ENCODE assay signal across 12 mouse cellular contexts in genomic region chr2:93361454-93361853, GRCm38 (mm10). TPM values are rescaled to one million over a fixed set of nuclear protein-coding genes. Genes with fewer than 3 reads are reported as not detected.
DNase-seq lines count a peak whose midpoint lies in the region; ATAC-seq and TF ChIP-seq lines count a peak whose summit lies in the region.
"Had no signal": no experiment of that assay in that cellular context is flagged by ENCODE, and none has a peak within 500 bp of the region (broad histone marks: within the 10 kb centered on the region; RNA-seq: fewer than 3 reads in every experiment).

No protein-coding gene starts in this region.

- TF ChIP-seq CTCF in layer of hippocampus, adult 2 months (conservative IDR thresholded peaks at IDR 0.05) = no peak

- no peak overlapping the region for H3K4me3 ChIP-seq in hindbrain, embryonic 10.5 days
- no peak overlapping the region for H3K4me3 ChIP-seq in hindbrain, embryonic 16.5 days (ENCODE audit: low read length)
- H3K4me3 ChIP-seq in liver, embryonic 15.5 days (replicated peaks) = no peak overlapping the region
- H3K4me3 ChIP-seq in layer of hippocampus, adult 2 months = no peak overlapping the region
- H3K4me3 ChIP-seq: forebrain, embryonic 13.5 days; limb, embryonic 15.5 days; megakaryocyte, embryonic 14.5 days had no signal

- H3K4me1 ChIP-seq in hindbrain, embryonic 10.5 days (replicated peaks) = peaks cover 36% of the 10 kb centered on the region
- H3K4me1 ChIP-seq in hindbrain, embryonic 16.5 days (ENCODE audit: control insufficient read depth, insufficient read depth, low read depth, low read length) = peaks cover 2% of the 10 kb centered on the region; the same call in 1 of the 2 replicates
- peaks cover 45% of the 10 kb centered on the region for H3K4me1 ChIP-seq in liver, embryonic 15.5 days (replicated peaks)

- no peaks in the 10 kb centered on the region for H3K9me3 ChIP-seq in hindbrain, embryonic 10.5 days
- H3K9me3 ChIP-seq in hindbrain, embryonic 16.5 days (ENCODE audit: control insufficient read depth, low read length) = no peaks in the 10 kb centered on the region
- no peaks in the 10 kb centered on the region for H3K9me3 ChIP-seq in liver, embryonic 15.5 days (replicated peaks)
- H3K9me3 ChIP-seq: forebrain, embryonic 13.5 days; limb, embryonic 15.5 days had no signal

- H3K9ac ChIP-seq in hindbrain, embryonic 16.5 days (ENCODE audit: low read depth, low read length) = no peak overlapping the region
- H3K9ac ChIP-seq in liver, embryonic 15.5 days = no peak overlapping the region
- H3K9ac ChIP-seq: forebrain, embryonic 13.5 days; limb, embryonic 15.5 days had no signal

- DNase-seq in hindbrain, embryonic 10.5 days (ENCODE audit: low spot score) = peak; percentile 8
- peak; percentile 32 for DNase-seq in R1 (ENCODE audit: low read depth, low spot score)
- DNase-seq in forelimb bud, embryonic 11.5 days (ENCODE audit: low read depth, low spot score) = peak; percentile 28
- no peak for DNase-seq in layer of hippocampus, adult 2 months (ENCODE audit: low spot score in 2 of 2)
- DNase-seq in right cerebral cortex, adult 18-20 months = no peak
- DNase-seq in frontal cortex, postnatal 10 days (ENCODE audit: low spot score in 2 of 2) = no peak
- DNase-seq: heart, postnatal 14 days had no signal

- no peak for ATAC-seq in hindbrain, embryonic 16.5 days
- peak; percentile 36 for ATAC-seq in liver, embryonic 15.5 days (ENCODE audit: insufficient read depth)
- ATAC-seq: forebrain, embryonic 13.5 days had no signal

- no peak overlapping the region for H3K4me2 ChIP-seq in hindbrain, embryonic 16.5 days (ENCODE audit: low read length)
- H3K4me2 ChIP-seq in liver, embryonic 15.5 days = no peak overlapping the region
- H3K4me2 ChIP-seq: forebrain, embryonic 13.5 days; limb, embryonic 15.5 days had no signal

- H3K36me3 ChIP-seq in hindbrain, embryonic 10.5 days = no peaks in the 10 kb centered on the region
- H3K36me3 ChIP-seq in hindbrain, embryonic 16.5 days (ENCODE audit: control insufficient read depth, insufficient read depth, low read length) = no peaks in the 10 kb centered on the region
- H3K36me3 ChIP-seq in liver, embryonic 15.5 days (replicated peaks) = no peaks in the 10 kb centered on the region
- H3K36me3 ChIP-seq: limb, embryonic 15.5 days had no signal

- H3K27ac ChIP-seq in hindbrain, embryonic 10.5 days = peak overlapping the region; percentile 30
- H3K27ac ChIP-seq in hindbrain, embryonic 16.5 days (ENCODE audit: low read depth, low read length) = no peak overlapping the region
- no peak overlapping the region for H3K27ac ChIP-seq in liver, embryonic 15.5 days (replicated peaks)
- no peak overlapping the region for H3K27ac ChIP-seq in layer of hippocampus, adult 2 months
- H3K27ac ChIP-seq: forebrain, embryonic 13.5 days; limb, embryonic 15.5 days had no signal

- 22% methylated on average over 5 of the region's 5 CpGs for WGBS in hindbrain, embryonic 10.5 days
- 38% methylated on average over 5 of the region's 5 CpGs for WGBS in hindbrain, embryonic 16.5 days
- WGBS in liver, embryonic 15.5 days (ENCODE audit: insufficient replicate concordance) = 17% methylated on average over 5 of the region's 5 CpGs

- peaks cover 7% of the 10 kb centered on the region; the same call in 1 of the 2 replicates for H3K27me3 ChIP-seq in hindbrain, embryonic 10.5 days (ENCODE audit: insufficient read depth, poor library complexity, severe bottlenecking)
- no peaks in the 10 kb centered on the region for H3K27me3 ChIP-seq in hindbrain, embryonic 16.5 days (replicated peaks; ENCODE audit: control insufficient read depth, insufficient read depth, low read length)
- 0 out of 2 replicates have a peak, but pooled peaks cover 3% of the 10 kb centered on the region for H3K27me3 ChIP-seq in liver, embryonic 15.5 days
- H3K27me3 ChIP-seq: limb, embryonic 15.5 days had no signal

RNA-seq across cellular contexts. Expression of gene Tspan18, which starts 27.1 kb away (rescaled TPM):
- 48.6 and 55.1 TPM in 2 replicates for polyA plus RNA-seq in hindbrain, embryonic 10.5 days (2016; fragmentation: Nextera tagmentation; extraction: Ambion mirVana)
- 15.7 and 24.2 TPM in 2 replicates for polyA plus RNA-seq in hindbrain, embryonic 16.5 days (2015; fragmentation: Nextera tagmentation; extraction: Ambion mirVana)
- polyA plus RNA-seq in liver, embryonic 15.5 days (2015; fragmentation: Nextera tagmentation; extraction: Ambion mirVana) = 2.7 TPM in 2 replicates
- 10 to 100 TPM; 39.1 to 40.2 TPM for total RNA-seq in layer of hippocampus, adult 2 months (2021)

Comparison
In these comparisons a context has a peak if more than half of its experiments do, and no peak if none do; other contexts are left out.
1. DNase-seq: peak in hindbrain, embryonic 10.5 days (single experiment), R1 (single experiment) and forelimb bud, embryonic 11.5 days (single experiment); none in layer of hippocampus, adult 2 months (0 of 2), right cerebral cortex, adult 18-20 months (single experiment) and frontal cortex, postnatal 10 days (0 of 2).